Mouse (Mus musculus) small intestine, adult 10 weeks (tissue): Measurements from ENCODE around the gene Ush1c. TPM values are rescaled to one million over a fixed set of nuclear protein-coding genes. Genes with fewer than 3 reads are reported as not detected.

Source experiments
- polyA plus RNA-seq: library from polyadenylated mRNA; stranded (reverse); fragments of 350-450 nt; fragmentation: Illumina TruSeq; extraction: RNeasy Lipid Tissue Mini Kit (QIAGEN cat#74804); gene quantifications from one replicate; pipeline ENCODE4 v1.2.3, GENCODE M21; 2014; ENCODE audit warnings: low replicate concordance

Gene Ush1c
- 3.9 TPM for polyA plus RNA-seq

GRCm38 (mm10) chr7:46238346-46238745 is at the start of gene Ush1c:
Ush1c (minus strand) TSS chr7:46238503.

DNA sequence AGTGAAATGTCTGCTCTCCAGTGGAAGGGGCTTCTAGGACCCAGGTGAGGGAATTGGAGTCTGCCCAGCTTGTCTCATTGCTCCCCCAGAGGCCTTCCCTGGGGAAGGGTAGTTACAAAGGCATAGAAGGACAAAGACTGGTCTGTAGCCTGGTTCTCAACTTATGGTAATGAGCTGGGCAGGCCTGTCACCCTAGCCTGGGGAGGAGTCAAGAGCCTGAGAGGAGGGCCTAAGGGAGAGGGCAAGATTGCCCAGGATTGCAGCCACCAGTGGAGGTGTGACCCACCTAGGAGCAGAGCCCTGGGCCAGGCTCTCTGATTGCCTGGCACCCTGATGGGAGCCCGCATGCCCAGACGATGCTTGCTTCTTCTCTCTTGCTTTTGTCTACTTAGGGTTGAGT is 2.4 kb upstream of the Ush1c start, which contains the start of gene Otog:
Otog (plus strand) TSS at position 292 of the 400 bp plus-strand sequence.

DNA sequence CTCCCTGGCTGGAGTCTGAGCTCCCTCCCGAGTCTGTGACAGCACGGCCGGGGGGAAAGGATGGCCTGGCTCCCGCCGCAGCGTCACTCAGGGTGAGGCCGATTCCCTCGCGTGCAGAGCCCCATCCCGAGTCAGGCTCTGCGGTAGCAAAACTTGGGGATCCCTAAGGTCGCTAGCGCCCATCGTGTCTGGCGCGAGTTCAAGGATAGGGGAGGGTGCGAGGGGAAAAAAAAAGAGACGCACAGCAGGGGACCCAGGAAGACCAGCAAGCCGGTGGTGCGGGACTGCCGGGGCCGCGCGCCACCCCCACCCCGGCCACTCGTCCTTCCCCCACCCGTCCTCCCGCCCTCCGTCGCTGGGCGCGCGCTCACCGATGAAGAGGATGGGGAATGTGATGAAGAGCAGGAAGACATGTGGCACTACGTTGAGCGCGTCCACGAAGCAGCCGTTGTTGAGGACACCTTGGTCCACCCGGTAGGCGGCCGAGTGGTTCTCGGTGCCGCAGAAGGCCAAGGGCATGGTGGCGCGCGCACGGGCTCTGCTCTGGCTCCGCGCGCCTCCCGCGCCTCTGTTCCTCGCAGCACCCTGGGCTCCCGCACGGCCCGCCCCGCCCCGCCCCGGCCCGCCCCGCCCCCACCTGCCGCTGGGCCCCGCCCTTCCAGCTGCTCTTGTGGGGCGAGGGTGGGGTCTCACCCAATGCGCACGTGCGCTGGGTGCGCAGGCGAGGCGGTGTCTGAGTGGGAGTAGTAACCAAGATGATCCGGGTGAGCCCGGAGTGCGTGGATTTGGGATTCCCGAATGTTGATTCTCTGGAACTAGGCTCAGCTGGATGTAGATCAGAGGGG is 58.6 kb downstream of the Ush1c start, which contains the start of gene Abcc8:
Abcc8 (minus strand) TSS at position 603 of the 845 bp plus-strand sequence.

Other genes starting within 250 kb of the Ush1c start
- gene Abcc6, start 208.2 kb downstream of the Ush1c start, polyA plus RNA-seq = 0.37 TPM
- 4.3 TPM for gene Nomo1, start 204.8 kb downstream of the Ush1c start, polyA plus RNA-seq
- gene Kcnj11, start 137.7 kb downstream of the Ush1c start, polyA plus RNA-seq = not detected
- gene Abcc8, start 58.5 kb downstream of the Ush1c start, polyA plus RNA-seq = not detected
- gene Otog, start 2.5 kb upstream of the Ush1c start, polyA plus RNA-seq = not detected
- not detected for gene Myod1, start 138.0 kb upstream of the Ush1c start, polyA plus RNA-seq
- gene Kcnc1, start 158.0 kb upstream of the Ush1c start, polyA plus RNA-seq = 0.07 TPM